Mouse (Mus musculus) brain, embryonic 14.5 days (tissue): ENCODE results near the gene Brd9. TPM values are rescaled to one million over a fixed set of nuclear protein-coding genes. Genes with fewer than 3 reads are reported as not detected.
"Not testable (repeated sequence)": the region's sequence is repeated elsewhere in the genome, so short reads cannot be mapped to it uniquely, and the experiment has no call there.

Experiments used
- DNase-seq: peaks from one replicate; pipeline ENCODE4 v3.0.0-alpha.2; 2011; ENCODE audit warnings: low read depth
- CTCF ChIP-seq: fragments of 200-500 bp; IDR thresholded peaks from 2 replicates; pipeline ENCODE4 v1.5.1; 2012; ENCODE audit warnings: inconsistent platforms, mild to moderate bottlenecking, moderate library complexity, borderline replicate concordance; ENCODE audit not compliant: insufficient read depth, insufficient read length; ENCODE audit errors: extremely low read depth
- POLR2A ChIP-seq: fragments of 200-500 bp; IDR thresholded peaks from 2 replicates; pipeline ENCODE4 v1.6.1; 2012; ENCODE audit warnings: mild to moderate bottlenecking, inconsistent platforms, borderline replicate concordance; ENCODE audit not compliant: poor library complexity, insufficient read depth, insufficient read length, severe bottlenecking; ENCODE audit errors: extremely low read depth
- polyA plus RNA-seq: library from polyadenylated mRNA; depleted of rRNA; stranded (reverse); fragments of >200 nt; gene quantifications from 2 replicates; pipeline ENCODE4 v1.2.3, GENCODE M21; 2012; rRNA removed

Gene Brd9
- polyA plus RNA-seq, 1 experiment = 138 TPM

- no peak for TF ChIP-seq CTCF
- no peak for TF ChIP-seq POLR2A
- no peak for DNase-seq
Measured at GRCm38 (mm10) chr13:73991267-73991666, 53.7 kb downstream of the Brd9 start.

- TF ChIP-seq POLR2A (no peak), CTCF (no peak)
- DNase-seq = no peak
Measured at GRCm38 (mm10) chr13:73996456-73996855, 58.8 kb downstream of the Brd9 start.

- TF ChIP-seq CTCF (no peak), POLR2A (no peak)
- DNase-seq = no peak
Measured at GRCm38 (mm10) chr13:74000519-74000918, 62.9 kb downstream of the Brd9 start.

- TF ChIP-seq CTCF (no peak), POLR2A (no peak)
Measured at GRCm38 (mm10) chr13:74000961-74001360, 63.4 kb downstream of the Brd9 start.

DNA sequence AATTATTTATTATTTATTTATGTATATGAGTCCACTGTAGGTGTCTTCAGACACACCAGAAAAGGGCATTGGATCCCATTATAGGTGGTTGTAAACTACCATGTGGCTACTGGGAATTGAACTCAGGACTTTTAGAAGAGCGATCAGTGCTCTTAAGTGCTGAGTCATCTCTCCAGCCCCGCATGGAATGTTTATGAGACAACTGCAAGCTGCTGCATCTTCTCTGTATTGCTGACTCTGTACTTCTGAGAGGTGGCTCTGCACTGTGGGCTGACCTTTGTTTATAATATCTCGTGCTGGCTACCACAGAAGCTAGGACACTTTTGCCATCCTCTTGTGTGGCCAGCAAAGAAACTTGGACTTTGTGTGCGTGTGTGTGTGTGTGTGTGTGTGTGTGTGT lies 63.9 kb downstream of the Brd9 start:
- TF ChIP-seq POLR2A (no peak), CTCF (no peak)
- no peak for DNase-seq

More at GRCm38 (mm10) chr13:74000961-74001360, 63.4 kb downstream of the Brd9 start:
- no peak for DNase-seq

DNA sequence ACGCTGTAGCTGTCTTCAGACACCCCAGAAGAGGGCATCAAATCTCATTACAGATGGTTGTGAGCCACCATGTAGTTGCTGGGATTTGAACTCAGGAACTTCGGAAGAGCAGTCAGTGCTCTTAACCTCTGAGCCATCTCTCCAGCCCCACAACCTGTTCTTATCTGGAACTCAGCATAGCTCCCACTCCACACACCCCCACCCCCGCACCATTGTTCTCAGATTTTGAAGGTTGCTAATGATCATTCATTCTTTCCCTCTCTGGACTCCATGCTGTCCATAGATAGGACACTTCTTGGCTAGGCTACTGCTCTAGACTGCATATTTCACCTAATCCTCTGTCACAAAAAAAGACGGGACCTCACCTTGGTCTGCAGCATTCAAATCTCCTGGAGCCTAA lies 69.3 kb downstream of the Brd9 start:
- not testable (repeated sequence) for DNase-seq

DNA sequence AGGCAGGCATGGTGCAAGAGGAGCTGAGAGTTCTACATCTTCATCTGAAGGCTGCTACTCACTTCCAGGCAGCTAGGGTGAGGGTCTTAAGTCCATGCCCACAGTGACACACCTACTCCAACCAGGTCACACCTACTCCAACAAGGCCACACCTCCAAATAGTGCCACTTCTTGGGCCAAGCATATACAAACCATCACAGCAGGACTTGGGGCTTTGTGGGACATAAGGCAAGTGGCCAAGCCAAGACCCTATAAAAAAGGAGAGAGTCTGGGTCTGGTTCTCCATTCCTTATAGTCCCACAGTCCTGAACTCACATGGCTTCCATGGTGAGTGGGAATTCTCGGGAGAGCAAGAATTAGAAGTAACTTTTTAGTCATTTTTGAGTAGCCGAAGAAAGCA lies 70.6 kb downstream of the Brd9 start:
- not testable (repeated sequence) for DNase-seq

- no peak for TF ChIP-seq CTCF
- peak; percentile 49; the same call in 1 of the 2 replicates for TF ChIP-seq POLR2A
- peak; percentile 94 for DNase-seq
Measured at GRCm38 (mm10) chr13:74008948-74009718, 71.5 kb downstream of the Brd9 start, which contains the start of gene Tppp. Gene Tppp, plus strand, starts transcription at chr13:74009407.

GRCm38 (mm10) chr13:74009791-74010614 lies 72.4 kb downstream of the Brd9 start:
- no peak for TF ChIP-seq CTCF
- TF ChIP-seq POLR2A = 0 out of 2 replicates have a peak, but pooled peaks have one; percentile 7
- peak; percentile 92 for DNase-seq

Other genes starting within 250 kb of the Brd9 start
- 0.19 and 0.45 TPM in 2 replicates for gene Slc6a19, start 232.9 kb upstream of the Brd9 start, polyA plus RNA-seq
- gene Slc12a7, start 204.7 kb upstream of the Brd9 start, polyA plus RNA-seq = 24.8 and 33.8 TPM in 2 replicates
- 14.6 and 19.3 TPM in 2 replicates for gene Nkd2, start 90.2 kb upstream of the Brd9 start, polyA plus RNA-seq
- 9.9 and 11.1 TPM in 2 replicates for gene Trip13, start within 50 bp of the Brd9 start, polyA plus RNA-seq
- gene Zdhhc11, start 26.0 kb downstream of the Brd9 start, polyA plus RNA-seq = 0.12 TPM in 1 of 2 replicates, not detected in the other
- 11.2 and 14.1 TPM in 2 replicates for gene Tppp, start 71.6 kb downstream of the Brd9 start, polyA plus RNA-seq
- 9.1 and 12.1 TPM in 2 replicates for gene Cep72, start 124.5 kb downstream of the Brd9 start, polyA plus RNA-seq
- 0.01 and 0.04 TPM in 2 replicates for gene Slc9a3, start 183.6 kb downstream of the Brd9 start, polyA plus RNA-seq